Mouse (Mus musculus) erythroblast, adult 5-6 weeks (primary cell): Measurements from ENCODE around the gene Thada. TPM values are rescaled to one million over a fixed set of nuclear protein-coding genes. Genes with fewer than 3 reads are reported as not detected.

Experiments used
- ATAC-seq: replicated peaks from 2 replicates; pipeline ENCODE4 v1.8.0; 2016; ENCODE audit warnings: moderate number of reproducible peaks, mild to moderate bottlenecking, moderate TSS enrichment, inconsistent platforms; ENCODE audit not compliant: poor library complexity, low FRiP score, severe bottlenecking
- total RNA-seq, 2 experiments: library from RNA; stranded (forward) in 1 of 2; stranded (reverse) in 1 of 2; fragments of 150-400 nt in 1 of 2; fragments of 200-764, 138-1000 nt in 1 of 2; gene quantifications; 2 replicates each; pipeline versions ENCODE4 v1.2.3 to v1.2.4; 2015 to 2017; ENCODE audit warnings: low replicate concordance in 2 of 2

Thada gene
- total RNA-seq, 2 experiments from 2014 or later = 5.4 to 7.7 TPM

DNA sequence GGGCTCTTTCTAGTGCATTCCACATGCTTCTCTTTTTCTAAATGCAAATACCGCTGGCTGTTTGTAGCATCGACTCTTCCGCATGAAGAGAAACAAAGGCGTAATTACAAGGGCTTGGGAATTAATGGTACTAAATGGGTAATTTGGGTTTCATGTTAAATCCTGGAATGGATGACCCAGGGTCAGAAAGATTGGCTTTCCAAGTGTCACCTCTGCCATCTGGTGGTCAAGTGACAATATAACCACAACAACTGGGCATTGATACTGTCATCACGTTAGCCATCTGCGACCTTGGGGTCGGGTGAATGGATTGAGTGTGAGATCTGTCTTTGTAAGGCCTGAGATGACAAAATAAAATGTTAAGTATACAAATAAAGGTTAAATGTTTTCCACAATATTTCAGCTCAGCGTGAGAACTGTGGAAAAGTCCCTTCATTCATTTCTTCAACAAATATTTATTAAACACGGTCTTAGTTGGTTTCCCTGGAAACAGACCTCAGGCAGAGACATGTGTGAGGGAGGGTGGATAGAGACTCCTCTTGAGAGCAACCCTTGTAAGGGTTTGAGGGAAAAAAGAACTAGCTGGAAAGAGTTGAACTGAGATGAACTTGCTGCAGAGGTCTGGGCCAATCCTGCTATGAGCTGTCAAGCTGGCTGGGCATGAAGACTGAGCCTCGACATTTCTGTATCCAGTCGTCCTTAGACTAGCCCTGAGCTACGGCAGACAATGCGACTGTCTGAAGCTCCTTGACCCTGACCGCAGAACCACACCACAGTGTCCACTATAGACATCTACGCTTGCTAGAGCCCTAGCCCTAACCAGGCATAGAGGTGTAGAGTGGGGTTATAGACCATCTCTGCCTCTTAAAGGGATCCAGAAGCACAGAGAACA lies 14.7 kb upstream of the Thada start:
- no peak for ATAC-seq

DNA sequence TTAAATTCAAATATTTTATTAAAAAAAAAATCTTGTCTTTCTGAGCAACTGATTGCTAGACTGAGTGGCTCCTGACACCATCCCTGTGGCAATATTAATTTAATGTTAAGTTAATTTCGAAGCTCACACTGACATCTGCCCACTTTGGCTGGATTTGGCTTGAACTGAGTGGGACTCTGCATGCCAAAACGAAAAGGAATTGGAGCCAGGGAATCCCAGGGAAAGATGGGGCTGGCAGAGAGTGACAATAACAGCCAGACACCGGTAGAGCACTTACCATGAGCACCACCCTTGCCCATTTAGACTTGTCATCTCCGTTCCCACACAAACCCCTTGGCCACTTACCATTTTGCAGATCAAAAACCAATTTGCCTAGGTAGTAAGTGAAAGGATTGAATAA lies 12.3 kb upstream of the Thada start:
- no peak for ATAC-seq

DNA sequence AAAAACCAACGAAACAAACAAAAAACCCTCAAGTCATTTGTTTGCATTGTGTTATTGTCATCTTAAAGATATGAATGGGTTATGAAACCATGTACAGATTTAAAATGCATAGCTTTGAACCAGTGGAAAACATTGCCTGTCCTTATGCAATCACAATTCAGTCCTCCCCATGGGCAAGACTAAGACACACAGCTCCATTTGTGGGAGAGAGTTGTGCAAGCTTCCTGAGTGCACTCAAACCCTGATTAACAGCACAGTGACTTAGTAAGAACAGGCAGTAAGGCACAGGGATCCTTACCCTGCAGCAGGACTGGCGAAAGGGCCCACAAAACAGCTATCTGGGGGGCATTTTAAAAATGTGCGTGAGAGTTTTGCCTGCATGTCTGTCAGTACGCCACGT lies 11.2 kb upstream of the Thada start:
- no peak for ATAC-seq

DNA sequence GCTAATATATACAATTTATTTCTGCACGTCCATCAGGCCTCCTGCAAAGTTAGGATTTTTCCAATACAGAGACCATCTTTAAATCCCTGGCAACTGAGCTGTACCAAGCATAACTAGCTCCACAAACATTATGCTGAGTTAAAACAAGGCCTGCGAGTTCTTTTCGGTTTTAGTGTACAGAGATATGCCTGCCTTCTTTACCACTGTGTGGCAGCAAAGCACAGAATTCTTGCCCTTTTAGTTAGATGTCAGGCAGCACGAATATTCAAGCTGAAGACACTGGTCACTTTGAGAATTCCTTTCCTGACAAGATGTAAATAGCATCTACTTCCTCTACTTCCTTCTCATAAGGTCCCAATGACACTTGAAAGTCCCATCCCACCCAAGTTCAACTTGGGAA lies 8.3 kb upstream of the Thada start:
- no peak for ATAC-seq

DNA sequence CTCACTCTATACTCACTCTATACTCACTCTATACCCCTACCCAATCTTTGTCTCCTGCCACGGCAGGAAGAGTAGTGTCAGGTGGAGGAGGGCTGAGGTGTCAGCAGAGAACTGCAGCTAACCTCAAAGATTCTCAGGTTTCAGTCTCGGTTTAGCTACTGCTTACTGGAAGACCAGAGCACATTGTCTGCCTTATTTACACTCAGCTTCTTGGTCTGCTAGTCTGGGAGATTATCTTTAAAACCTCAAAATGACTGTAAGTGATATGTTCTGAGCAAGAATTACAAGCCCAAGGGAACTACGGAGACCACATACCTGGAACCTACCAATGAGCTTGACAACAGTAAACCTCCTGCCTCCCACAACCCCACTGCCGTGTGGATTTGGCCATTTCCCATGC lies 31.0 kb downstream of the Thada start:
- ATAC-seq = no peak

DNA sequence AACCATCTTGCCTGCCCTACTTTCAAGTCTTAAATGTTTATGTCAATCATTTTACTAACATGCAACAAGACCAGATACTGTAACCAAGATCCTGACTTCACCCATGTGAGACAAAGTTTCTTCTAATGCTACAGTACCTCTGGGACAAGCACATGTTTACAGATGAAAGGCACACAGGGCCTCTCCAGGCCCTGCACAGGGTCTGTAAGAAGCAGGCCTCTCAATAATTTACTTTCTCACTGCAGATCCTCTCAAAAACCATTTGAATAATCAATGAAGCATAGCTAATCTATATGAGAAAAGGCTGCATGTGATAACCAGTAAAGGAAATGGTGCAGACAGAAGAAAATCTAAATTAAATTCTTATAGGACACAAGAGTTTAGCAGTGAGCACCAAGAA lies 31.8 kb downstream of the Thada start:
- ATAC-seq = no peak

DNA sequence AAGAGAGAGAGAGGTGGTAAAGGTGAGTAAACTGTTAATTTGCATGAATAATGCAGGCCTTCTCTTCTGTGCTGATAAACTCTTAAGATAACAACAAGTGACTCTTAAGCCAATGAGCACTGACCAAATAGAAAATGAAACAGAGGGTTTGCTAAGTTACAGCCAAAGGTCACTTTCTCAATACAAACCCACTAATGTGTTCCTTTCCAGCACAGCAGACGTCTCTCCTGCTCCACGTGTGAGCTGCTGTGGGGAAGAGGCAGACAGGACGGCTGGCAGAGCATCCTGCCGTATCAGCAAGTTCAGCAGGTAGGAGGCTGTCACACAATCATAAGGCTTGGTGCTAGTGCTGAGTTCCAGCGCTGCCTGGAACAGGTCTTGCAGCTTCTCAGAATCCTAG lies 34.0 kb downstream of the Thada start:
- ATAC-seq = no peak

DNA sequence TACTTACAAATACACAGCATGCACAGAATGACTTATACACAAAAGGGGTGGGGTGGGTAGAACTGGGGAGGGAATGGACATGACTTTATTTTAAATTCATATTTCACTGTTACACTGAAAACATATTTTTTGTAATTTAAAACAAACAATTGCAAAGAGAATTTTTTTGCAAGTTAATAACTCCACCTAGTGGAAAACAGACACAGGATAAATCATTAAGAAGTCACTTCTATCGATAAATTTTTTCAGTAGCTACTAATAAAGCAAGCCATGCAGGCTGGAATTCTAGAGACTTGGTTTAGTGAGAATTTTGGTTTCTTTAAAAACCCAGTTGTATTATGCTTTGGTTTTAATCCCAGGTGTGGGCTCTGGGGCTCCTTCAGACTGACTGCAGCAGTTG lies 41.7 kb downstream of the Thada start:
- ATAC-seq = no peak

DNA sequence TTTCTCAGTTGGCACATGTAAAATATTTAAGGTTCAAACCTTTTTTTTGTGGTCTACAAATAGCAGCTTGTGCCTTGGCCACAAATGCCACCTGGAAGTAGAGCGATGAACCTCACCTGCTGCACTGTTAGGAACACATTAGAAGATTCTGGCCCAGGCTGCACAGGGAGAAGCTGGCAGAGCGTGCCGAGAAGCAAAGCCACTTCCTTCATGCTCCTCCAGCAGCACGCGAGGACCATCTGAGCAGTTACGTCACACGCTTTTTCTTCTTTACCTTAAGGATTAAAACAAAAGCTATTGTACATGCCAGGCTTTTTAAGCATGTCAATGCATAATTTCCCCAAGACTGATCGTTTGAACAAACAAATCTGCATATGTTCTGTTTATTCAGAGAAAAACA lies 43.1 kb downstream of the Thada start:
- ATAC-seq = no peak

DNA sequence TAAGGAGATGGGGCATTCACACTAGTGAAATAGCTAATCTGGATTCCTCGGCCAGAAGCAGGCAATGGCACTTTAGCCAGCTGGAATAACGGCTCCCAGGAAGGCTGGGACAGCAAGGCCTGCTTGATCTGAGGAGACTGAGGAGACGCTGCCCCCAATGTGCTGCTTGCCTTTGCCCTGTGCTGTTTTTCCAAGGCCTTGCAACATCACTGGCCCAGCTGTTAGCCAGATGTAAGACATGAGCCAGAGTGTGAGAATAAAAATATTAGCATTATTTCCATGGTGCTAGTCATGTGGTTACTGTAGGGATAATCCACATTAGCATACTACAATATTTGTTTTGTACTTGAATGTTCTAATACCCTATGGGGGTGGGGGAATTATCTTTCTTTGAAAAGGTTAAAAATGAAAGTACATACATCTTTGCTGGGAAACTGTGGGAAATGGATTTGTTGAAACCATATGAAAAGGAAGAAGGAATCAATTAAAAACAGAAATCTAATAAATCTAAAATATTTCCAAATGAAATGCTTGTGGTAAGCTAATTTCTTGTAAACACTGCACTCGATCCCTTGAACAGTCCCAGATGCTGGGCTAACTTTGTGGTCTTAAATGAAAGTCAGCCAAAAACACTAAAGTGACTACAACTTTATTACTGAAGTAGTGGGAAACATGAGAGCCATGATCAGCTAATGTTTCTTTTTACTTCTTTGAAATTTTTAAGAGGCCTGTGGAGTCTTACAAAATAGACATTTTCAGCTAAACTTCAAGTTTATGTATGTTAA lies 43.8 kb downstream of the Thada start:
- no peak for ATAC-seq

DNA sequence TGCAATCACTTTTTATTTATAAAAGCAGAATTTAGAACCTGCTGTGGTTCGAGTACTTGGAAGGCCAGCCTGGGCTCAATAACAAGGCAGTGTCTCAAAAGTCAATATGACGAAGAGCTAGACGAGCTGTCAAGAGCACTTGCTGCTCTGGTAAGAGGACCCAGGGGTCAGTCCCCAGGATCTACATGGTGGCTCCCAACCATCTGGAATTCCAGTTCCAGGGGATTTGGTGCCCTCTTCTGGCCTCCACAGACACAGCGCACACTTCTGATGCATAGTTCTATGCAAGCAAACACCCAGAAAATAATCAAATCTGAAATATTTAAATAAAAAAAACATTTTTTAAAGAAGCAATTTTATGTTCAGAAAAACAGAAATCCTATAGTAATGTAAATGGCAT lies 45.0 kb downstream of the Thada start:
- no peak for ATAC-seq

DNA sequence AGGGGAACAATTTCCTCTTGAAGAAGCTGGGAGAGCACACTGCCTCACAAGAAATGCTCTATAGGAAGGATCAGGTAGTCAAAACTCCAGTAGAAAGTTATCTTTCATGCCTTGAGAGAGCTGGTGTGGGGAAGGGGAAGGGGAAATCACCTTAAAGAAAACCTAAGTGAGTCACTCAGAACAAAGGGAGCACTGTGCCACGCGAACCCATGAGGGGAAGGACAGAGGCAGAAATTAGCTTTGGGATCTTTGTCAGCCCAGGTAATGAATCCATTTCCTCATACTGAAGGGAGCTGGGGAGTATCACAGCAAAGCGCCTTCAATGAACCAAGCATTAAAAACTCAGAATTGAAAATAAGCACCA lies 45.7 kb downstream of the Thada start:
- no peak for ATAC-seq

DNA sequence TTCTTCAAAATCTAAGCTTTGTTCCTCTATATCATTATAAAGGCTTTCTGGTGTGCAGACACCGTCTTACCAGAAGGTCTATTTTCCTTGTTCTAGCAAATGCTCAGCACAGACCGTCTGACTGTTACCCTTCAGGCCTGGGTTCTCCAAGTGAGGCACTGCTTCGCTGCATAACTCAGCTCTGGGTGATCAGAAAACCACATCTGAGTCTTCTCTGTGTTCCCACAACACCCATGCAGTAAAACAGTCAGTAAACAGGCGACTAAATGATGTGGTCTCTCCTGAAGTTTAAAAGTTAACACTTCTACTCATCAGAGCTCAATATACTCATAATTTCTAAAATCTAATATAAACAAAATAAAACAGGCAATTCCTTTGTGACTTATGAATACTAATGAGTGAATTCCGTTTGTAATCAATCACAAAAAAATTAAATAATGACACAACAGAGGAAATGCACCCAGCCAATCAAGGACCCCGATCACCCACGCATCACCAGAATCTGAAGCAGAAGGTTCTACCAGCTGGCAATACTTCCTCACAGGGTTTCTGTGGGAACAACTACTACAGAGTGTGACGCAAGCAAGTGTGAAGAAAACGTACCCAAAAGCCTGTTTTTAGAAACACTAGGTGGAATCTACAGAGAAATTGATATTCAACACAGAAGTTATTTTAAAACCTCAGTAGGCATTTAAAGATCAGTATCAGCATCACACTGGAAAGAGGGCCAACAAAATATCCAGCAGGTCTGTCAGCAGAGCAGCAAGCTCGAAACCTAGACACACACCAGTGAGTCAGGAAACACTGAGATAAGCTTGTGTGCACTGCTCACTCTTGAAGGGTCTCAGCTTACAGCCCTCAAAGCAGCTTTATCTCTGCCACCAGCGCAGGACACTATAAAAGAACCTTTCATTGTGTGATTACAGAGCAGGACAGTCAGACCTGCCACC lies 46.4 kb downstream of the Thada start:
- ATAC-seq = no peak

DNA sequence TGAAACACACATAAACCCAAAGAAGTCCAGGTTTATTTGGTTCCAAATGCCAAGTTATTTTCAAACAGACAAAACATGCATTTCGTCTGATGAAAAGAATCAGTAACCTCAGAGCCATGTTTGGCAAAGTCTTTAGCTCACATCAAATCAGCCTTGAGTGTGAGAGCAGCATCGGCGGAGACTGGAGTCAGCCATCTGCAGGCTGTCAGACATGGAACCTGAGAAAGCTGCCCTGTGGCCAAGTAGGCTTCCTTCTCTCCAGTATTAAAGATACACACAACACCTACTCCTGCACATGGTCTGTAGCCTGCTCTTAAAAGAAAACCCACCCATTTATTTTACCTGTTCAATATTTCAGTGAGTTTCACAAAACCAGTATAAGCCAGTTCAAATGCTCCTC lies 50.1 kb downstream of the Thada start:
- ATAC-seq = no peak

DNA sequence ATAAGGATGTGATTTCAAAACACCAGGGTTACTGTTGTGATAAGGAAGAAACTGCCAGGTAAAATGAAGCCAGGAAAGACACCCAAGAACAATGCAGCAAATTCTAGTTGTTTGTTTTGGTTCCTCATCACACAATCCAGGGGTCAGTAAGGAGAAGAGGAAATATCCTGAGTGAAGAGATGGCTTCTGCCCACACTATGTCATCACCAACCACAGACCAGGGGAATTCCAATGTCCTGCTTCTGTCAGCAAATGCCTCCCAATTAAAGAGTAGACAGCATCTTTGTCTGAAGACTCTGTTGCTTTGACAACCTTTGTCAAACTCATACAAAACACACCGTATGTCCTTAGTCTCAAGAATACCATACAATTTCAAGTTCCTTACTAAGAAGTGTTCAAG lies 57.3 kb downstream of the Thada start:
- no peak for ATAC-seq

DNA sequence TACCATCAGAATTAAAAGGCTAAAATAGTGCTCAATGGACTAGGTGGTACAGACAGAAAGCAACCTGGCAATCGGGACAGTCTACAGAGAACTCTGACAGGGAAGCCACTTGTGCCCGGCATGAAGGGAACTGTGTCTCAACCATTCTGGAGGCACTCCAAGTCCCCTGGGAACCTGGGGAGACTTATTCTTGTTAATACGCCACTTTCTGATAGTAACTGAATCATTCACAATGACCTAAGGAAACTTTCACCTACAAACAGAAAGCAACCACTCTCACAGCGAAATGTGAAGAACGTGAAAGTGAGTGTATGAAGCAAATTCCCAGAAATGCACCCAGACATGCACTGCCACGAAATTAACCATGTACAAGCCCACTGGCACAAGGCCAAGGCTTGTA lies 60.4 kb downstream of the Thada start:
- no peak for ATAC-seq

DNA sequence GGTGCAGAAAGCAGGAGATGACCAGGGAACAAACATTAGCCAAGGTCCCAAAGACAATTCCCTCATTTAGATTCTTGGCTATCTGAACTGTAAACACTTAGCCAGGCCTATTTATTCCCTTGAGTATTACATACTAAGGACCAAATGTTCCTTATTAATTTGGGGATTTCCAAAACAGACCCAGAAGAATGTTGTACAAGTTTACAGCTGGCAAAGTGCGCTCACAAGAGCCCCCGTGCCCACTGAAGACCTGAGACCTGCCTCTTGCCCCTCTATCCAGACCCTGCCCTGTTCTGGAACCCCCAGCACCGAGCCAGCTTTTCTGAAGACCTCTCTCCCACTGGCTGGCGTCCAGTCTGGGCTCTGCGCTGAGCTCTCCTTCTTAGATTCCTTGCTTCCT lies 64.2 kb downstream of the Thada start:
- no peak for ATAC-seq

DNA sequence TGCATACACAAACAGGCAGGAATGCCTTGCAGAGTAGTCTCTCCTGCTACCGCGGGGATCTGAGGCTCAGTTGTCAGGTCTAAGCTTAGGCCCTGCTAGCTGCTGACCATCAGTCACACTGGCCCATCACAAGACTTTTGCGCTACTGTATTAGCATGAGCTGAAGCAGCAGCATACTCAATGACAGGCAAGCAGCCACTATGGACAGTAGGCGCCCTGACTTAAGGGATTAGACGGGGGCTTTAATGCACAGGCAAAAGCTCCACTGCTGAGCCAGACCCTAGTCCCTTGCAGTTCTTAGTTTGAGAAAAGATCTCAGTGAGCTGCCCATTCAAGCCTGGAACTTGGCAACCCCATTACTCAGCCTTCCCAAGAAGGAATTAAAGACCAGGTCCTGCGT lies 66.6 kb downstream of the Thada start:
- ATAC-seq = no peak

DNA sequence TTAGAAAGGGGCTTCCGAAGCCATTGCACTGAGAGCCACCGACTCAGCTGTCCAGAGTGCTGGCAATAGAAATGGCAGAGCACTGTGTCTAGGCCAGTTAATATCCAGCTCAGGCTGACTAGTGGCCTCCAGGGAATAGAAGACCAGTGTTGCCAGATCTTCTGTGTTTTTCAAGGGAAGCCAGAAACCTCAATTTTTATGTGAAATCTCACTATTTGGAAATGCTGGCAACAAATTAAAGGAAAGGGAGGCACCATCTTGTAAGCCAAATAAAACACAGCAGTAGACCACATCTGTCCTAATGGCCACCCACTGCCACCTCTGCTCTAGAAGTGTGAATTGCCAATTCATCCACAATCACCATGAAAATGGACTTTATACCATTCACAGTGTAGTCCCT lies 76.0 kb downstream of the Thada start:
- no peak for ATAC-seq

DNA sequence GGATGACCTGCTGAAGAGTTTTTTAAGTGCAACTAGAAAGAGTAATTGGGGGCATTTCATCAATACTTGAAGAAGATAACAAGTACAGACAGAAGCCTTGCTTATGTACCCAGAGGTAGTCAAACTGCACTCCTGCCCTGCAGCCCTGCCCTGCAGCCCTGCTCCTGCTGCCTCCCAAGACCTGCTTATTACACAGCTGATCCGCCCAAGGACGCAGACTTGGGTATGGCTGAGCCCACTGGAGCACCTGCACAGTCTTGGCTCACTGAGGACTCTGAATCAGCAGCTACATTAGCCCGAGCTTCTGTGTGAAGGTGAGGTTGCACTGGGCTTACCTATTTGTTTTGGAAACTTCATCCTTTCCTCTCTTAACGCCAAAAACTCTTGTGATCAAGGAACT lies 79.8 kb downstream of the Thada start:
- ATAC-seq = 0 out of 2 replicates have a peak, but pooled peaks have one; percentile 25
